Mouse (Mus musculus) MEL-GATA-1-ER (cell line): Measurements from ENCODE around the gene Reep3.
"Not testable (repeated sequence)": the region's sequence is repeated elsewhere in the genome, so short reads cannot be mapped to it uniquely, and the experiment has no call there.

ENCODE experiments used
- DNase-seq: peaks from one replicate; pipeline ENCODE4 v3.0.0-alpha.2; 2012; ENCODE audit warnings: low read depth; ENCODE audit errors: extremely low read depth

Reep3 gene

DNA sequence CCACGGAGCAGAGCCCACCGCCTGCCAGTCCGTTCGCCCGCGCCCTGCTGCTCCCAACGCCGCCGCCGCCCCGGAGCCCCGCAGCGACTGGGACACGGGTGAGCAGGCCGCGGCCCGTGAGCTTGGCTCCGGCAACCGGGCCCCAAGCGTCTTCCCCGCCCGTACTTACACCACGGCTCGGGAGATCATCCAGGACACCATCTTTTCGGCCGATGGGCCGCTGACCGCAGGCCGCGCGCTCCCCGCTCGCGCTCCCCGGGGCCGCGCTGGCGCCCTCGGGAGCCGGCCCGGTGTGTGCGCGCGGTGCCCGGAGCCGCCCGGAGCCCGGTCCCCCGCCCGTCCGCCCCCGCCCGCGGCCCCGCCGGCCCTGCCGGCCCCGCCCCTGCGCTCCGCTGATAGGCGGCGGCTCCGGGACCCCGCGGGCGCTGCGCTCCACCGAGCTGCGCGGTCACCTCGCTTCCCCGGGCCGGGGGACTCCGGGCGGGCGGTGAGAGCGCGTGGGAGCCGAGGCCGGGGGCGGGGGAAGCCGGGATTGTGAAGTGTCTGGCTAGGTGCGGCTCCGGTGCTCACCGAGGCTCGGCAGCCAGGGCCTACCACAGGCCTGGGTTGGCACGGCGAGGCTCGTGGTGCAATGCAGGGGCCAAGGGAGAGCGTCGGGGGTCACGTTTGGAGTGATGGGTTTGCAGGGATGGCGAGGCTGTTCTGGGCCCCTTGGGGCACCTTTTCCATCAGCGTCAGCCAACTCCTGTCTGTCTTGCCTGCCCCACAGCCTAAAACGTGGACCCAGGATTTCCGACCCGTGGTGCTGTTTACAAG is at the start of gene Reep3:
Reep3 (minus strand) TSS at position 325 of the 816 bp plus-strand sequence.
- DNase-seq: no peak

DNA sequence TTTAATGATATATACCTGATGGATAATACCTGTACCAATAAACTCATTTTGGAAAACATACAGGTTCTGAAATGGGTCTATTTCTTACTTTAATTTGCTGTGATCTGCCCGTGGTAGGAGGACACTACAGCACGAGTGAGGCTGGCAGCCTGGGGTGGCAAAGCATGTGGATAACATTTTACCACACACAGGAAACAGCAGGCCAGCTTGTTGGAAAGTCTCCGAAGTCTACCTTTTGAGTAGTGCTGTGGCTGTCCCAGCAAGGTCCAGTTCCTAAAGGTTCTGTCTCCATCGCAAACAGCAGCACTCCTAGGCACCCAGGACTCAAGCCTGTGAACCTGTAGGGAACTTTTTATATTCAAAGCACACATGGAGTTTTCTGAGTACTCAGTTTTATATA is 48.9 kb upstream of the Reep3 start:
- DNase-seq: no peak

DNA sequence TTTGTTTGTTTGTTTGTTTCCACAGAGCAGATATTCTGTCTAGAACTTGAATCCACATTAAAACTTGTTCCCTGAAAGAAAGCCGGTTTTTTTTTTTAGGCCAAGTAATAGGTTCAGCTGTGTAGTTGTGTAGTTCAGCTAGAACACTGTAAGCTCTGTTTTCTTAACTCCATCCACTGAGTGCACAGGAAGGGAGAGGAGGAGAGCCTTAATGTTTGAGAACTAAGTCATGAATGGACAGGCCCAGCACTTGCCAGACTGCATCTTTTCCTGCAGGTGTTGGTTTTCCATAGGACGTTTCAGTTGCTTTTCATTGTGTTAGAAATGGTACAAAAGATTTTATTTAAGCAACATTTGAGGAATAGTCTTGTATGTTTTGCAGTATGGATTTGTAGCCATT is 47.5 kb upstream of the Reep3 start:
- DNase-seq: no peak

DNA sequence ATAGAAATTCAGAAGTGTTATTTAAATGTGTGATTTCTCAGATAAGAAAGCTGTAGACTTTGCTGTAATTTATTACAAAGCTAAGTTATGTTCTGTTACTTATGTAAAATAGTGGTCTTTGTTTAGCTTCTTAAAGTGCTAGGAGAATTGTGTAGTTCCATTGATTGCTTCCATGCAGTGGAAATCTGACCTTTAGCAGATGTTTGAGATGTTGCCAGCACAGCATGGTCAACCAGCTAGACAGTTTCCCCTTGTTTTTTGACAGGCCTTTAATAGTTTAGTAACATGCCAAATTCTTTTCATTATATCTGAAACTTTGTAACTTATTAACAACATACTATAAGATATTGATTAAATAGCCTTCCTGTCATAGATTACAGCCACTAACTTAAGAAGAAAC is 46.9 kb upstream of the Reep3 start:
- DNase-seq: no peak

DNA sequence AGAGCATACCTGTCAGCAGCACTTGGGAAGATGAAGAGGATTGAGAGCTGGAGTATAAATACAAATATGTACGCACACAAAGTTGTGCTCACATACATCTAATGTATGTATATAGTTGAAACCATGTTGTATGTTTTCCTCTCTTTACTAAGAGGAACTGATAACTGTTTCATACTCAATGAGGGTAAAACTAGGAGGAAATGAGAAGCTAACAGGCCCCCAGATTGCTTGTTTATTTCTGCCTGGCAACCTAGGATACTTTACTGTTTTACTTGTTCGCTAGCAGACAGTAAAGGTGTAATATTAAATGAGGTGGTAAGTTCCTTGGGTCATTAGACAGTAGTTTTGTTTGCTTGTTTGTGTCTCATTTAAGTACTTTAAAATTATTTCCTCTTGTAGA is 40.7 kb upstream of the Reep3 start:
- DNase-seq: no peak

DNA sequence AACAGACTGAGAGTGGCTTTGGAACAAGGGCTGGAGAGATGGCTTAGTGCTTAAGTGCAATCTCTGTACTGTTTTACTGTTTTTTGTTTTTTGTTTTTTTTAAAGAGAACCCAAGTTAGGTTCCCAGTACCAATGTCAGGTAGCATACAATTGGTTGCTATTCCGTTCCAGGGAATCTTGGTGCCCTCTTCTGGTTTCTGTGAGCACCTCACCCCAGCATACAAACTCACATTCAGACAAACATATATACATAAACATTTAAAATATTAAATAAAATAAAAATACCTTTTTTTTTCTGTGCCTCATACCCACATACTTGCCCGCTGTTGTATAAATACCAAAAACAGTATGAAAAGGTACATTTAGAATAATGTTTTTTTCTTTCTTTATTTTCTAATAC is 37.6 kb upstream of the Reep3 start:
- no peak for DNase-seq

DNA sequence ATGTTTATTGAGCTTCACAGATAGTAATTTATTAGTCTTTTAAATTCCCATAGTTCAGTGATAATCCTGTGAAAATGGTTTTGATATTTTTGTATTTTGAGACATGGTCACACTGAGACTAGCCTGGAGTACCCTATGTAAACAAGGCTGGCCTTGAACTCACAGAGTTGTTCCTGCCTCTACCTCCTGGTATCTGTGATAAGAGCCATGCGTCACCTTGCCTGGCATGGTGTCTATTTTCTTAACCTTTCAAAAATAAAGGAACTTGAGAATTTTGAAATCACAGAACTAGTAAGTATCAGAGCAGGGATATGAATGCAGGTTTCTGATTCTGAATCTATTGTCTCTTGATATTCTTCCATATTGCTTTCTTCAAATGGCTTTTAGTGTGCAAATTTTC is 35.0 kb upstream of the Reep3 start:
- DNase-seq: no peak

DNA sequence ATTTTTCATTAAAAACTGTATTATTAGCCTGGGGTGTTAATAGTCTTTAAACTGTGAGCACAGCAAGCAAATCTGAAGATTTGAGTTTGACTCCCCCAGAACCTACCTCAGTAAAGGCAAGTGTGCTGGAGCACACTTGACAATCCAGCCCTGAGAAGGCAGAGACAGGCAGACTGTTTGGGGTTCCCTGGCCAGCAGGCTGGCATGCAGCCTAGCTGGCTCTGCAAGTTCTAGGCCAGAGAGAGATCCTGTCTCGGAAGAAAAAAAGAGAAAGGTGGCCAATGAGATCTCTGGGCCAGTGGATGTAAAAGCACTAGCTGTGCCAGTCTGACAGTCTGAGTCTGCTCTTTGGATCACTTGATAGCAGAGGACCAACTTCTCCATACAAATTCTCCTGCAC is 32.8 kb upstream of the Reep3 start:
- no peak for DNase-seq

DNA sequence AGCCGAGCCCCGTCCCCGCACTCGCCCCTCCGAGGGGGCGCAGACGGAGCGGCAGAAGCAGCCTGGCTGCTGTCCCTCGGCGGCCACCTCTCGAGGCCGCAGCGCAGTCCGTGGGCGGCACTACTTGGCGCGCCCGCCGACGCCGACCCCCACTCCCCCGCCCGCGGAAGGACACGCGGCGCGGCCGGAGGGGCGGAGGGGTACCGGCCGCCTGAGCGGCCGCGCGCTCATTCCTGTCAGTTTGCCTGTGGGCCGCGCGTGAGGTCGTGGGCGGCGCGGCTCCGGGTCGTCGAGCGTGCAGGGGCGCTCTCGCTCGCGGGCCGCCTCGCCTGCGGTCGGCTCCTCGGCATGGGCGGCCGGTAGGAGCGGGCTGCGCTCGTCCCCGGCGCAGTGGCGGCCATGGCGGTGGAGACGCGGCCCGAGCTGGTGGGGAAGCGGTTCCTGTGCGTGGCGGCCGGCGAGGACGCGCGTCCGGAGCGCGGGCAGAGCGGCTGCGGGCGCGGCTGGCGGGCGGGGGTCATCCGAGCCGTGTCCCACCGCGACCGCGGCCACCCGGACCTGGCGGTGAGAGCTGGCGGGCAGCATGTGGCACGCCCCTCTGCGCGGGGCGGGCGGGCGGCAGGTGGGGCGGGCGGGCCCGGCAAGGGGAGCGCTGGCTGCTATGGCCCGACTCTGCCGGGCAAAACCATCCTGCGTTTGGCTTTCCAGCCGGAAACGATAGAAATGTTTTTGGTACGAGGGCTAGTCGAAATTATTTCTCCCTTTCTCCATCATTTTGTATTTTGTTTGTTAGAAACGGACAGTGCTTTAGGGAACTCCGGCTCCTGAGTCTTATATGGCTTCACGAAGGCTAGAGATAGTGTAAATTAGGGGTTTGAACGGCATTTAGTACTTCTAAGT is 30.4 kb upstream of the Reep3 start:
- DNase-seq: no peak

DNA sequence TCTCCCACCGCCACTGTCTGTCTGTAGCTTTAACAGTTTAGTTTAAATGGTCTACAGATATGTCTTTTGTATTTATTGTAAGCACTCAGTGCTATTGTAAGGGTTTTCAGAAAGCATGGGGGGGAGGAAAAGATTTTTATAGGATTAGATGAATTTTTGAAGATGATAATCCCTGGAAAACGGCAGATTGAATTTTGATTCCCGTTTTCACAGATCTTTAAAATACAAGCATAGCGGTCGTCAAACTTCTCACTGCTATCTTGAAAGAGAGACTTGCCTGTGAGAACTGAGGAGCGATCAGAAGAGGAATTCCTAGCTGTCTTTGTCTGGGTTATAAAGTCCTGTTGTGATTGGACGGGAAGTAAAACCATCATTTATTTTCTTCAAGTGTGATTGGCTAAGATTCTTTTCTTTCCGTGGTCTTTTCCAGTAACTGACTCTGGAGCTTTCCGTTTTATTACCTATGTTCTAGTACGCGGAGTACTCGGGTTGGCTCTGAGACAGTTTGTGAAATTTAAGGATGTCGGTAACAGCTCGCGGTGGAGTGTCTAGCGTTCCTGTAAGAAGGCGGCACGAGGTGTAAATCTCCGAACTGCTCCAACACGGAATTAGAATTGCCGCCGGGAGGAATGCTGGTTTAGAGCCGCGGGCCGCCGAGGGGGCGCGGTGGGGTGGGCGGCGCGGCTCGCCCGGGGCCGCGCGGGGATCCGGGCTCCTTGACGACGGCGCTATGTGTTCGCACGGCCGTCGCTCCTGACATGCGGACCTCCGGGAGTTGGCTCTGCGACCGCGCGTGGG is 29.5 kb upstream of the Reep3 start:
- DNase-seq: no peak

DNA sequence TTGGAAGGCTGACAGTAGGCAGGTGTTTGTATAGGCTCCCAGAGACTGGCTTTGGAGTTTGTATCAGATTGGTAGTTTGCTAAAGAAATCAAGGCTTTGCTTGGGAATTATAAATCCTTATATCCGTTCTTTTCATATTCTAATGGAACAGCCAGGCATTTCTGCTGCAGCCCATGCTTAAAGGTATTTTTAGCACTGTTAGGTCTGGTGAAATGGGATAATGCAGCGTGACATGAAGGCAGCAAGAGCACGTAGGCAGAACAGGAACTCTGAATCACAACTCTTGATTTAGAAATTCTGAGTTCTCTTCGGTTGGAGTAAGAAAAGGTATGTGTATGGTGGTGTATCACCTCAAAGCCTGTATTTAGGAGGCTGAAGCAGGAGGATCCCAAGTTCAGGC is 27.4 kb upstream of the Reep3 start:
- no peak for DNase-seq

DNA sequence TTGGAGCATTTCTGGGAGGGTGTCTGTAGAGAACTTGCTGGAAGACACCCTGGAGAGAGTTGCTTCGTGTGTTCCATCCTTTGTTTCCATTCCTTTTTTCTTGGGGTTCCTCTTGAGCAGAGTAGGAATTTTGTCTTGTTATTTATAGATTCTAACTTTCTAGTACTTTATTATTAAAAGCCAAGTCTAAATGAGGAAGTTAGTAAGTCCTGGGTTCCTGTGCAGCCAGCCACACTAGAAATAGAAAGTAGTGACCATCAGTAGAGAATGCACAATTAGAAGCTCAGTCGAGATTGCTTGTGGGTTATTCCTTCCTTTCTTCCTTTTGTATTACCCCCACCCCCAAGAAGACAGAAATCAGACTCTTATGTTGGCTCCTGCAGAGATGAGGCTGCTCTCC is 27.0 kb upstream of the Reep3 start:
- DNase-seq: no peak

DNA sequence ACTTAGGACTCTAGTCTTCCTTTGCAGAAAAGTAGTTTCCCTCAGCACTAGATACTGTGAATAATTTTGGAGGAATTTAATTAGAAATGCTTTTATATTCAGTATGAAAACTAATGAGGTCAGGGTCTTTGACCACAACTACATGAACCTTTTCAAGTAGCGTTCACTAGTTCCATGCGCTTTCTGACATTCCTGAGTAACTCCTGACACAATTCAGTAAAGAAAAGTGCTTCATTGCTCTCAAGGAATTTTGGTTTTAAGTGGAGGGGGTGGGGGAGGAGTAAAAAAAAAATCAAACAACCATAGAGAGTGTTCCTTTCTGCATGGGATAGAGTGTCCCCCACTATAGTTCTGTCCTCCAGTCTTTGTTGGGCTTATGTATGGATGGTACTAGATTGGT is 23.9 kb upstream of the Reep3 start:
- DNase-seq: no peak

DNA sequence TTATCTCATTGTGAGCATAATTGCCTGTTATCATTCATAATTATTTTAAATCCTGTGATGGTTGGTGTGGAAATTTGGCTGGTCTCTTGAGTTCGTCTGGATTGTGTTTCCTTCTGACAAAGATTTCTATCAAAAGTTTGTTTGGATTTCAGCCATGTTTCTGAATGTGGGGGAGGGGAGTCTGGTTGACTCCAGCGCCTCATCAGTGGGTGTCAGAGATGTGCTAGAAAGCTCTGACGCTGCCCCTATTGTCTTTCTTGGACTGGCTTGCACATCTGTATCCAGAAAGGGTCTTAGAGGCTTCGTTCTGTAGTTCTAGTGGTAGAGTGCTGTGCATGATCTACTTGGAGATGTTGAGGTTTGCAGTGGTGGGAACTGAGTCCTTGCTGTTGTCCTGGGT is 23.4 kb upstream of the Reep3 start:
- DNase-seq: no peak

DNA sequence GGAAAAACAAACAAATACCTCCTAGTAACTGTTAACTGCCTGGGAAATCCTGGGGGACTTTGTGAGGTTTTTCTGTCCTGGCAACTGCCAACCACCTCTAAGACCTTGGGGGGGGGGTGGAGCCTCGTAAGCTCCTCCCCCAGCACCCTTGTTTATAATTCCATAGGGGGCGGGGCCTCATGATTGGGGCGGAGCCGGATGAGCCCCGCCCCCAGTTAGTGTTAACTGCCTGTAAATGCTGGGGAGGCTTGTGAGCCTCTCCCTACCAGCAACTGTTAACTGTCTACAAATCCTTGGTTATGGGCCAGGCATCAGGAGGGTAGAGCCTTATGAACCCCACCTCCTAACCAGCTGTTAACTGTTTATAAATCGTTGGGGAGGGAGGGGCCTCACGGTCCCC is 22.5 kb upstream of the Reep3 start:
- no peak for DNase-seq

DNA sequence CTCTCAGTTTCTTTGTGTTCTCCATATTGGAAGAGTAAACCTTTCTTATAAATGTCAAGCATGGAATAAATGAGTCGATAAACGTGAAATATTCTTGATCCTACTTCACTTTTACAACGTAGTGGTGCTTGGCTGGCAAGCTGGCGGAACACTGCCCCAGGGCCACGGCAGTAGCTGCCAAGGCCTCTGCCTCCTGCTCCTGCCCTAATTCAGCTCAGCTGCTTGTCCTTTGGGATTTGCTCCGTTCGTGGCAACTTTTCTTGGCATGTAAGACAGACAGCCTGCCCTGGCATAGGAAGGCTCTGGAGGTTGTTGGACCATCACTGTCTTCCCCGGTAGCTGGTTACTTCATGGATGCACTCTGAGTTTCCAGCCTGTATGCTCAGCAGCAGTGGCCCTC is 19.5 kb upstream of the Reep3 start:
- no peak for DNase-seq

DNA sequence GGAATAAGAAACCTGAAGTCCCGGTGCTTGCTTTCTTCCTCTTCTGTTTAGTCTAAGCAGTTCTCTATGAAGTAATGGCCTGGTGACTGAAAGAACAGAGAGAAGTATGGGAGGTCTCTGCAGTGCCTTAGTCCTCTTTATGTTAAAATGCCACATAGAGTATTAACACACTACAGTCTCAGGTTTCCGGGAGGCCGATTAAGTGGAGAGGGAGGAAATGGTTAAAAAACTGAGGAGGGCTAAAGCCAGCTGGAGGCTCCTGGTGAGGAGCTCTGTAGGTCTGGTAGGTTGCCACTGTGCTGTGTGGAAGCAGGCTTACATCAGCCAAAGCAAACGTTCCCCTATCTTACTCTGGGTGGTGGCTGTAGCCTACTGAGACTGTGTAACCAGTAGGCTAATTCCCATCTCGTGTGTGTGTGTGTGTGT is 18.9 kb upstream of the Reep3 start:
- DNase-seq: no peak

DNA sequence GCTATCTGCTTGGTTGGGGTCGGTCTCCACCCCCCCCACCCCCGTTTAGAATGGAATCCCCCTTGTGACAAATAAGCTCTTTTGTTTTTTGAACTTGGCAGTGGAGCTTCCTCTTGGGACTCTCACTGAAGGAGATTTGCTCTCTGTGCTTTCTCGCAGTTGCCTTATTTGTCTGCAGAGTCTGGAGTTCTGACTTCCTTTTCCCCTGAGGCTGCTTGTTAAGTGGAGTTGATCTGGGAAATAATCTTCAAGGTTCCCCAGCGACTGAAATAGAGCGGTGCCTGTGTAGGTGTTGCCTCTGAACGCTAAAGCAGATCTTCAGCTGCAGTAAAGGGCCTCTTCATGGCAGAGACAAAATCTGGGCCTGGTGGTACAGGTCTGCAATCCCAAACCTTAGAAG is 18.4 kb upstream of the Reep3 start:
- DNase-seq: no peak

DNA sequence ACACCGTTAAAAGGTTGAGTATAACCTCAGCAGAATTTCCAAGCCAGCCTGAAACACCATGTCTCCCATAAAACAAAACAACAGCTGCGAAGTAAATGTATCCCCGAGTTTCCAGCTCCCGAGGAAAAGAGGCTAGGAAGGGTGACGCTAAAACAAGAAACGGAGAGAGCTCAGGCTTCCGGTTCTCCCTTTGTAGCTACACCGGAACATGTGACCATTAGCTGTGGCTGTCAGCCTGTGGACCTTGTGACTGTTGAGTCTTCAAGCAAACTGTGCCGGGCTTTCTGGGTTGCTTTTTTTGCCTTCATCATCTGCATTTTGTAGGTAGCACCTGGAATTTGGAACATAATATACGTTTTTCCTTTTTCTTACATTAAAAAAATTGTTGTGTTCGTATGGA is 17.1 kb upstream of the Reep3 start:
- DNase-seq: no peak

DNA sequence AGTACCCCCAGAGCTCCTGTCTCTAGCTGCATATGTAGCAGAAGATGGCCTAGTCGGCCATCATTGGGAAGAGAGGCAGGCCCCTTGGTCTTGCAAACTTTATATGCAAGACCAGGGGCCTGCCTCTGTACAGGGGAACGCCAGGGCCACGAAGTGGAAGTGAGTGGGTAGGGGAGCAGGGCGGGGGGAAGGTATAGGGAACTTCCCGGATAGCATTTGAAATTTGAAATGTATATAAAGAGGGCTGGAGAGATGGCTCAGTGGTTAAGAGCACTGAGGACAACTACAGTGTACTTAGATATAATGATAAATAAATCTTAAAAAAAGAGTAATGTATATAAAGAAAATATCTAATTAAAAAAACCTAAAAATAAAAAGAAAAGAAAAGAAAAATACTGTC is 16.2 kb upstream of the Reep3 start:
- DNase-seq: not testable (repeated sequence)

DNA sequence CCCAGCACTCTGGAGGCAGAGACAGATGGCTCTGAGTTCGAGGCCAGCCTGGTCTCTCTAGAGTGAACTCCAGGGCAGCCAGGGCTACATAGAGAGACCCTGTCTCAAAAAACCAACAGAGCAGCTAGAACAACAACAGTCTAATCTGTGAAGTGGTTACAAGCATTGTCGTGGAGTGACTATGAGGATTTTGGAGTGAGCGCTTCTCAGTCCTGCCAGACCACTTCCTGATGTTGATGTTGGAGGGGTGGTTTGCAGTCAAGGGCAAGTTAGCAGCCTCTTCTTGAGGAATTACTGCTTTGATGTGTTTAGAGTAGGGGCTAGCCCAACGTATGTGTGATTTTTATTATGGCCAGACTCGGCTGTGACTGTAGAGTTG is 15.0 kb upstream of the Reep3 start:
- DNase-seq: no peak
